Mouse (Mus musculus) G1E-ER4 (cell line): ENCODE data around the gene Dact3. TPM values are rescaled to one million over a fixed set of nuclear protein-coding genes. Genes with fewer than 3 reads are reported as not detected.

Experiments used
- GATA1 ChIP-seq: IDR thresholded peaks from one replicate; pipeline ENCODE4 v1.8.0; 2012; ENCODE audit warnings: low read length, inconsistent platforms
- polyA plus RNA-seq: library from polyadenylated mRNA; stranded (reverse); fragments of >175 nt; gene quantifications from 2 replicates; pipeline ENCODE4 v1.2.3, GENCODE M21; 2012

Dact3 gene
- polyA plus RNA-seq, 1 experiment: 0.45 TPM

DNA sequence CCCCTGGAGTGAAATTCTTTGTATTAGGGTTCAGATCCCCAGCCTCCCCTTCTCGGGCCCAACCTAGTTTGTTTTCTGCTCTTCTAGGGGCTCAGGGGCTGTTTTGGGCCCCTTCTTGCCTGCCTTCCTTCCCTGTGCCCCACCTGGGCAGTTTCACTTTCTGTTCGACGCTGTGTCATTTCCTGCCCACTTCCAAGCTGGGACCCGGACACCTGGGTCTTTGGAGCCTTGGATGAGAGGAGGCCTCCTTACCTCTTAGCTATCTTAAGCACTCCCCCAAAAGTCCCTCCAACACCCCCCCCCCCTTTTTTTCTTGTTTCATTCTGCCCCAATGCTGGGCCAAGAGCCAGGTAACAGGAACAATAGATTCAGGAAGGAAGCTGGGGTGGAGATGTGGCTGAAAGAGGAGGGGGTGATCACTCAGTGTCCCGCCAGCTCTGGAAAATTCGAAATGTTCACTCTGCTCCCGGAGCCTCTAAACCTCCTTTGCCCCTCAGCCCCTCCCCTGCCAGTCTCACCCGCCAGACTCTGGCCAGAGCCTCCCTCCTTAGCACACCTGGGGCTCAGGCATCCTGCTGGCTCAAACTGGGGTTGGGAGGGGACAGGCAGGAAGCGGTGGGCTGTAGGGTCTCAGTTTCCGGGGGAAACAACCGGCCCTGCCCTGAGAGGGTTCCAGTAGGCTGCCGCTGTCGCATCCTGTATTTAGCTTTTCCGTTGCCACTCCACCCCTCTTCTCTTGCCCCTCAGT, 29.9 kb upstream of the Dact3 start:
- TF ChIP-seq GATA1: no peak

DNA sequence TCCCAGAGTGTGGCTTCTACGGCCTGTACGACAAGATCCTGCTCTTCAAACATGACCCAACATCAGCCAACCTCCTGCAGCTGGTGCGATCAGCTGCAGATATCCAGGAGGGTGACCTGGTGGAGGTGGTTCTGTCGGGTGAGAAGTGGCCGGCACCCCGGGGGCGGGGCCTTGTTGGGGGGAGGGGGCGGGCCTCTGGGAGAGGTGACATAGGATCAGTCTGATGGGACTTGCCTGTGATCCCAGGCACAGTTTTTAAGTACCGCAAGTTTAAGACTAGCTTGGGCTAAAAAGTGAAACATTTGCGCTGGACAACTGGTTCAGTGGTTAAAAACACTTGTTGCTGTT, 29.3 kb upstream of the Dact3 start:
- TF ChIP-seq GATA1: no peak

DNA sequence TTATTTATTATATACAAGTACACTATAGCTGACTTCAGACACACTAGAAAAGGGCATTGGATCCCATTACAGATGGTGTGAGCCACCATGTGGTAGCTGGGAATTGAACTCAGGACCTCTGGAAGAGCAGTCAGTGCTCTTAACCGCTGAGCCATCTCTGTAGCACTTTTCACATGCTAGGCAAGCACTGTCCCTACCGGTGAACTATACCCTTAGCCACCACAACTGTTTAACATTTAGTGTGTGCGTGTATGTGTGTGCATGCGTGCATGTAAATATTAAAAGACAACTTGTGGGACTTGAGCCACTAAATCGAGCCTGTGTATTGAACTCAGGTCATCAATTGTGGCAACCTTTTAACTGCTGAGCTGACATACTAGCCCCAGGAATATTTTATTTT, 28.3 kb upstream of the Dact3 start:
- no peak for TF ChIP-seq GATA1

DNA sequence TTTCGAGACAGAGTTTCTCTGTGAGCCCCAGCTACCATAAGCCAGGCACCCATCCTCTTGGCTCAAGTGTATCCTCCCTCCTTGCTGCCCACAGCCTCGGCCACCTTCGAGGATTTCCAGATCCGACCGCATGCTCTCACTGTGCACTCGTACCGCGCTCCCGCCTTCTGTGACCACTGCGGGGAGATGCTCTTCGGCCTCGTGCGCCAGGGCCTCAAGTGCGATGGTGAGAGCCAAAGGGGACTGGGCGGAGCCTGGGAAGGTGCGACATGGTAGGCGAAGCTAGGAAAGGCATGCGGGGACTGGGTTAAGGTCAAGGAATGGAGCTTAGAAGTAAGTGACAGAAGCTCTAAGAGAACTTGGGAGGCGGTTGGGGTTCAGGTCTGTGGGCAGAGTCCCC, 27.6 kb upstream of the Dact3 start:
- TF ChIP-seq GATA1: no peak

DNA sequence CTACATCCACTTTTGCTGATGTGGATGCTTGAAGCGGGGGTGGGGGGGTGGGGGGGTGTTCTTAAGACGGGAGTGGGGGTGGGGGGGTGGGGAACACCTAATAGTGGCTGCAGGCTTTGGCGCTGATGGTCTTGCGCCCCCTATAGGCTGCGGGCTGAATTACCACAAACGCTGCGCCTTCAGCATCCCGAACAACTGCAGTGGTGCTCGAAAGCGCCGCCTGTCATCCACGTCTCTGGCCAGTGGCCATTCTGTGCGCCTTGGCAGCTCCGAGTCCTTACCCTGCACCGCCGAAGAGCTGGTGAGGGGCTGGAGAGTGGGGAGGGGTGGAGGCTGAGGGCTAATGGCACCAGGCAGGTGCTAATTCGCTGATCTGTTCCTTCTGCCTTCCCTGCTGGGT, 26.5 kb upstream of the Dact3 start:
- TF ChIP-seq GATA1: no peak

DNA sequence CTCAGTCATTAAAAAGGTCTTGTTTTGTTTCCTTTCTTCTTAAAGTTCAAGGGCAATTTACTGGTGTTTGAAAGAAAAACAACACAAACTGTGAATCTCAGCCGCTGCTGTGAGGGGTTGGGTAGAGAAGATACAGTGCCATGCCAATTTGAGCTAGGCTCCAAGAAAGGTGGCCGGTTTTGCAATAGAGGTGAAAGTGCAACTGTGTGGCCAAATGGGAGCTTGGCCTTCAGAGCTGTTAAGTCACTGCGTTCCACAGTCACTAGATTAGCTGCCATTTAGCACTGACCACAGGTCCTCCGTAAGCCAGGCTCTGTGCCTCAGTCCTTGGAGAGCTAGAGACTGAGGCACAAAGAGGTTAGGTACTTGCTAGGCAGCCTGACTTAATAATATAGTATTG, 23.5 kb upstream of the Dact3 start:
- TF ChIP-seq GATA1: no peak

DNA sequence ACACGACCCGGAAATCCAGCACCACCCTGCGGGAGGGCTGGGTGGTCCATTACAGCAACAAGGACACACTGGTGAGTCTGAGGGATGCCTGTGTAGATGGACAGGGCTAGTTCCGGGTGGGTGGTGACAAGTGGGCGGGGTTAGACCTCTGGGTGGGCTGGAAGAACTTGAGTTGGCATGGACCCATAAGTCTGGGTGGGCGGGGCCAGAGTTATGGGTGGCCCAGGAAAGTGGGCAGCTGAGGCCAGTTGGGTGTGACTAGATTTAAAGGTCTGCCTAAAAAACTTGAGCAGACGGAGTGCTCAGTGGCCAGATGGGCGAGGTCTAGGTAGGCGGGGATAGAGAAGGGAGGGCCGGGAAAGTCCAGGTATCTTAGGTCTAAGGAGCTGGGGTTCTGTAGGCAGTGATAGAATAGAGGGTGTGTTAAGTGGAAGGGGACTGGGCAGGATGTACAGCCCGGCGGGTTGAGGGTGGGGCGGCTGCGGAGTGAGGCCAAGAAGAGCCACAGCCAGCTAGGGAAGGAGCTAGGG, 21.8 kb upstream of the Dact3 start:
- TF ChIP-seq GATA1: no peak

DNA sequence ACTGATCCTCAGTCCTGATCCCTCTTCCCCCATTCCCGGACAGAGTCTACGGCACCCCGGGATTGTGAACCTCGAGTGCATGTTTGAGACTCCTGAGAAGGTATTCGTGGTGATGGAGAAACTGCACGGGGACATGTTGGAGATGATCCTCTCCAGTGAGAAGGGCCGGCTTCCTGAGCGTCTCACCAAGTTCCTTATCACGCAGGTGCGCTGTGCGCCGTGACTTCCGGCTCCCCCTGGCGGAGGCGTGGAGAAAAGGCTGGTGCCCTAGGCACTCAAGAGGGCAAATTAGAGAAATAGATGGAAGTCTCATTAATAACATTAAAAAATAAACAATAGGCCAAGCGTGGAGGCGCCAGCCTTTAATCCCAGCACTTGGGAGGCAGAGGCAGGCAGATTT, 16.8 kb upstream of the Dact3 start:
- TF ChIP-seq GATA1: no peak

DNA sequence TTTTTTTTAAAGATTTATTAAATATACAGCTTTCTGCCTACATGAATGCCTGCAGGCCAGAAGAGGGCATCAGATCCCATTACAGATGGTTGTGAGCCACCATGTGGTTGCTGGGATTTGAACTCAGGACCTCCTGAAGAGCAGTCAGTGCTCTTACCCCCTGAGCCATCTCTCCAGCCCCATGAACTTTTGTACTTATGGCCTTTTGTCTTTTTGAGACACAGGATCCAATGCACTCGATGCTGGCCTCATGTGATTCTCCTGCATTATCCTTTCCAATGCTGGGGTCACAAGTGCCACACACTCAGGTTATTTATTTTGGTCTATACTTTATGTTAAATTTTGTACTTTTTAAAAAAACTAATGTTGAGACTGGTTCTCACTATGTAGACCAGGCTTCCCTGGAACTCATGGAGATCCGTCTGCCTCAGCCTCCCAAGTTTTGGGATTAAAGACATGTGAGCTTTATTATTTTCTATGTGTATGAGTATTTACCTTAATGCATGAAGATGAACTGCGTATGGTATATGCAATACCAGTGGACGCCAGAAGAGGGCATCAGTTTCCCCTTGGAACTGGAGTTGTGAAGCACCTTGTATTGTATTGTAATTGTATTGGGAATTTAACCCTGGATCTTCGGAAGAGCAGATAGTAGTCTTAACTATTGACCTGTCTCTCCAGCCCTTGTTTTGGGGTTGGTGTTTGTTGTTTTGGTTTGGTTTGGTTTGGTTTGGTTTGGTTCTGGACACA, 15.0 kb upstream of the Dact3 start:
- TF ChIP-seq GATA1: no peak

DNA sequence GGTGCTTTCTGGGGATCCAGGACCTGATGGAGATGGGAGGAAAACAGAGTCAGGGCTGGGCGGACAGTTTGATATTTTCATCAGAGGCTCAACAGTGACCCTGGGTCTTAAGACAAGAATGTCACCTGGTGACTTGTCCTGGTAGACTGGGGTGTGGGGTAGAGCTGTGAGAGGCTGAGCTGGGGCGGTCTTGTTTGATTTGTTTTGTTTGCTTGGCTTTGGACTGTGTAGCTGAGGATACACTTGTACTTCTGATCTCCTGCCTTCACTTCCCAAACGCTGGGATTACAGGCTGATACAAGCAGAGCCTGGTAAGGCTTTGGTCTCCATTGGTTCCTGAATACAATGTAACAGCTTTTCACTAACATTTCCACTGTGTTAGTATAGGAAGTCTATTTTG, 7.6 kb upstream of the Dact3 start:
- no peak for TF ChIP-seq GATA1

DNA sequence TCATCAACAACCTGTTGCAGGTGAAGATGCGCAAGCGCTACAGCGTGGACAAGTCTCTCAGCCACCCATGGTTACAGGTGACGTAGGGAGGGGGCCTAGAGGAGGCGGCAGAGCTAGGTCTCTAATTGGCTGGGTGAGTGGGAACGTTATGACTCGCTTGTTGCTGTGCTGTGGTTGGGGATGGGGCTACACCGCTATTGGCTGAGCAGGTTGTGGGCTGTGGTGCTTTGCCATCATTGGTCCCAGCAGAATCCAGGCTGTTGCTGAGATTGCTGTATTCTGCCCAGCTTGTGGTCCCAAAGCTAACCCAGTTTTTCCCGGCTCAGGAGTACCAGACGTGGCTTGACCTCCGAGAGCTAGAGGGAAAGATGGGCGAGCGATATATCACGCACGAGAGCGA, 5.6 kb upstream of the Dact3 start:
- no peak for TF ChIP-seq GATA1

DNA sequence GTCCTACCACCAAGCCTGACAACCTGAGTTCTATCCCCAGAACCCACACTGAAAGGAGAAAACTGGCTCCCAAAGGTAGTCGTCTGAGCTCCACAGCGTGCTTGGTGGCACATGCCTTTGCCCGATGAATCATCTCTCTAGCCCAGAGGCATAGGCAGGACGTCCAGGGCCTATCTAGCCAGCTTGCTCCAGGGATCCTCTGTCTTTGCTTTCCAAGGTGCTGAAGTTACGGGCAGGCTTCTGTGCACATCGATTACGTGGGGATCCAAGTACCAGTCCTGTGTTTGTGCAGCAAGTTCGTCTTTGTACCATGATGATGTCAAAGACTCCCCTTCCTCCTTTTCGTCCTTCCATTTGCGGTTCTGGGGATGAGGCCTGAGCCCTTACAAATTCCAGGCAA, 3.5 kb upstream of the Dact3 start:
- TF ChIP-seq GATA1: no peak

DNA sequence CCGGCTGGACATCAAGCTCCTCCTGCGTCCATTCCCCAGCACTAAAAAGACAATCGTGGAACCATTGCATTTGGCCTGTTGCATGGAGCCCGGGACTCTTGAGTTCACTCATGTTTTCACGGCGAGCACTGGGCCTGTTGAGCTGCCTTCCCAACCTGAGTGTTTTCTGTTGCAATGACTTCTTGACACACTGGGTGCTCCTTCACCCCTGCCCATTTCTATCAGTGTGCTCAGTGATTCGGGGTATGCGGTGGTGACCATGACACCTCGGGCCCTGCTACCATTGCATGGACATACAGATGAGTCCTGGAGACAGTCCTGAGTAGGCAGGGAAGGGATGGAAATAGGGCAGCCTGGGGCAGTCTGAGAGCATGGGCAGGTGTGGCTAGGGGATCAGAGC, 2.6 kb upstream of the Dact3 start:
- TF ChIP-seq GATA1: no peak

DNA sequence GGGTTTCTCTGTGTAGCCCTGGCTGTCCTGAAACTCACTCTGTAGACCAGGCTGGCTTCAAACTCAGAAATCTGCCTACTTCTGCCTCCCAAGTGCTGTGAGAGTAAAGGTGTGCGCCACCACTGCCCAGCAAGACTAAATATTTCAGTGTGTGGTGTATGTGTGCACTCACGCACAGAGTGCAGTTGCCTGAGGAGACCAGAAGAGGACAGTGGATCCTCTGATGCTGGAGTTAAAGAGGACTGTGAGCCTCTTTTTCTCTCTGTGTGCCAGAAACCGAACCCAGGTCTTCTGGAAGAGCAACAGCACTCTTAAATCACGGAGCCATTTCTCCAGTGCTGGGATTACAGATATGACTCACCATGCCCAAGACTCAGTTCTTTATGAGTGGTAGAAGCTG, 1.7 kb upstream of the Dact3 start:
- no peak for TF ChIP-seq GATA1

DNA sequence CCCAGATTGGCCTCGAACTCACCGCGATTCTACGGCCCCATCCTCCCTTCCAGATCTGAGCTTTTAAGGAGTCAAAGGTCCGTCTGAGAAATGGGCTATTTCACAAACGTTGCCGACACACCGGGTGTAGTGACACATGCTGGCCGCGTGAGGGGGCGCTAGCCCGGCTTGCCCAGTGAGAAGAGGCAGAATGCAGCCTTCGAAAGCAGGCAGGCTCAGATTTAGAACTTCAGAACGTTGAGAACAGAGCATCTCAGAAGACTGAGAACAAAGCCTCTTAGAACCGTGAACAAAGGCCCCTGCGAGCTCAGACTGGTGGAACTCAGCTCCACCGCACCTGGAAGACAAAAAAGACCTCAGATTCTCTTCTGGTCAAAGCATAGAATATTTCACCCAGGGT, 927 bp upstream of the Dact3 start:
- TF ChIP-seq GATA1: no peak

DNA sequence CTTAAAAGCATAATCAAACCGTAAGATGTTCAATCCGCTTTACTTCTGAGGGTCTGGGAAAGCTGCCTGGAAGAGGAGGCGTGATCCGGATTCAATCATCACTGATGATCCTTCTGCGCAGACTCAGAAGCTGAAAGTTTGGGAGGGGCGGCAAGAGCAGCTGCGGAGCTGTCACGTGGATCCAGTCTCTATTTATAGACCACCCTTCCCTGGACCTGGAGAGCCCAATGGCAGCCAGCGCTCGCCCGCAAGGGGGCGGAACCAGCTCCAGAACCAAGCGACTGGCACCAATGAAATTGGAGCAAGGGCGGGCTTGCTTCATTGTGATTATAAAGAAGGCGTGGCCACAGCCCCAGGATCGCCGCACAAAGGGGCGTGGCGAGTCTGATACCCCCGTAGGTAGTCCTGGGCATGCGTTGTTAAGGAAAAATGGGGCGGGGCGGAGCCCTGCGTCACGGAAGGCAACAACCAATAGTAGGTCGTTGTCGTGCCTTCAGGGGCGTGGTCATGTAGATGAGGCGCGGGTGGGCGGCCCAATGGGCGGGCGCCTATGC, 284 bp upstream of the Dact3 start:
- no peak for TF ChIP-seq GATA1

DNA sequence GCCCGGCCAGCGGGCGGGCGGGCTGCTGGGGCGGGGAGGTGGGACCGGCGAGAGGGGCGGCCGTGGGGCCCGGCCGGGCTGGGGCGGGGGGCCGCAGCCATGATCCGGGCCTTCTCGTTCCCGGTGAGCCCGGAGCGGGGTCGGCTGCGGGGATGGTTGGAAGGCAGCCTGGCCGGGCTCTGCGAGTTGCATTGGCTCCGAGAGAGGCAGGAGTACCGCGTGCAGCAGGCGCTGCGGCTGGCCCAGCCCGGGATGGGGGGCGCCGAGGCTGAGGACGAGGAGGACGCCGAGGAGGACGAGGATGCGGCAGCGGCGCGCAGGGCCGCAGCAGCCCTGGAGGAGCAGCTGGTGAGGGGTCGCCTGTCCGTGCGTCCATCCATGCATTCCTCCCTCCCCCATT, 209 bp downstream of the Dact3 start:
- no peak for TF ChIP-seq GATA1

DNA sequence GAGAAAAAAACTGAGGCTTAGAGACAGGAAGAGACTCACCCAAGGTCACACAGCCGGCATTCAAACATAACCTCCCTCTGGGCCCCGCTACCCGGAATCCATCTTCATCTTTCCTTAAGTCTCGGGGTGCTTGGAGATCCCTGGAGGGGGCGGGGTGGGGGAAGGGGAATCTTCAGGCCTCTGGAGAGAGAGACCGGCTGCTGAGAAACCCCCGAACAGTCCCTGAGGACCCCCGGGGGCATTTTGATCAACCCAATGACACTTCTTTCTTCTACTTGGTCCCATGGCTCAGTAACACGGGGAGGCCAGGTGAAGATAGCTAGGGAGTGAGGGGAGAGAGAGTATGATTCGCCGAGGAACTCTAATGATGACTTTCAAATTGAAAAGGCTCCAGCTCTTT, 889 bp downstream of the Dact3 start:
- no peak for TF ChIP-seq GATA1
